Mouse (Mus musculus): ENCODE data around the gene Pipox. TPM values are rescaled to one million over a fixed set of nuclear protein-coding genes. Genes with fewer than 3 reads are reported as not detected.

Gene Pipox
- total RNA-seq, 1 experiment from 2014 or later = not detected

DNA sequence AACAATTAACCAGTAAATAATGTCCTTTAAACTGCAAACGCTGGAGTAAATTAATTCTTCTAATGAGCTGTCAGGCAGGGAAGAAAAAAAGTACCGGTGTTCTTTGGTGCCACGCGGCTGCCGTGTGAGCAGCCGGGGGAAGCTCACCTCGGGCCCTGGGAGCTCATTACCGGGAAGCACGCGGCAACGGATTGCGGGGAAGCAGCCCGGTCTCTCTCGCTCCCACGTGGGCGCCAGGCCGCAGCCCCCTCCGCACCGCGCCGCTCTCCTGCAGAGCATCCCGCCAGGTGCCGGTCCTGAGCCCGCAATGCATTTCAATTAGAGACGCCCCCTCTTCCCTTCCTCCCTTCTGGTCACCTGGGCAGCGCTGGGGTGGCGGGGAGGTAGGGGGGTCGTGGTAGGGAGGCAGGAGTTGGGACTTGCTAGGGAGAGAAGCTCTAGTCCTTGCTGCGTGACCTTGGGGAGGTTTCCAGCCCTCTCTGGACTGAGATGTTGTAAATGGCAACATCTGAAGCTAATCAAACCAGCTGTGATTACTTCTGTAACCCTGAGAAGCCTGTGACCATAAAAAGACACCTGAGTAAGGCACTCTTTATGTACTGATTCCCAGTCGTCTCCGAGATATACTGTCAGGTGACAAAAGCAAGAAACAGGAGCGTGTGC, 20.8 kb upstream of the Pipox start:
- ATAC-seq (replicated peaks in 1 of 2; ENCODE audit: insufficient read depth in 1 of 2, low FRiP score in 2 of 2, low TSS enrichment in 1 of 2, low read depth in 1 of 2, poor library complexity in 2 of 2, severe bottlenecking in 2 of 2) = no peak

DNA sequence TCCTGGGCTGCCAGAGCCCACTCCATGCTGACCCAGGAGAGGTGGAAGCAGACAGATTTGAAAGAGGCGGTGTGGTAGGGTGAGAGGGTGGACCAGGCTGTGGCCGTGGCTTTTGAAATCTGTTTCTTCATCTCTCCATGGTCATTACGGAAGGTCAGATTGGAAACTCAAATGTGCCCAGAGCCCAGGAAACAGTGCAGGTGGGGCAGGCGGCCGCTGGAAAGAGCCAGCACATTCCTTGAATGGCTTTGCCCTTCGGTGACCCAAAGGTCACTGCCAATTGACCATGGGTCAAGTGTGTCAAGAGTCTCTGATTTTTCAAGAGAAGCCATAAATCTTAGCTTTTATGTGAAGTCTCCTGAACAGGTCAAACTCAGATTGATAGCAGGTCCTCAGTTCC, 19.6 kb upstream of the Pipox start:
- no peak for ATAC-seq (replicated peaks in 1 of 2; ENCODE audit: insufficient read depth in 1 of 2, low FRiP score in 2 of 2, low TSS enrichment in 1 of 2, low read depth in 1 of 2, poor library complexity in 2 of 2, severe bottlenecking in 2 of 2)

DNA sequence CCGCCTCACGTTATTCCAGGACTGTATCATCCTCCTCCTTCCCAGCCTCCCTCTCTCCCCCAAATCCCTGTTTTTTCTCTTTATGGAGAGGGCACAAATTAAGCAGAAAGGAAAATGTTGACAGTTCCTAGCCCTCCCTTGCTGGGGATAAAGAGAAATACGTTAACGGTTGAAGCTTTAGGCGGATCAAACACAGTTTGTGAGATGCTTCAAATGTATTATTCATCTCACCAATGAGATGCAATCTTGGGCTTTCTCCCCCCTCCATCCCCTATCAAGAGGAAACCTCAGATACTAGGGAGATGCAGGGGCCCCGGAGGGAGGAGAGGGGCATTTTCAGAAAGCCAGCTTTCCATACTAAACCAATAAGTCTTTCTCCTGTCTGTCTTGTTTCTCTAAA, 15.9 kb upstream of the Pipox start:
- no peak for ATAC-seq (replicated peaks in 1 of 2; ENCODE audit: insufficient read depth in 1 of 2, low FRiP score in 2 of 2, low TSS enrichment in 1 of 2, low read depth in 1 of 2, poor library complexity in 2 of 2, severe bottlenecking in 2 of 2)

DNA sequence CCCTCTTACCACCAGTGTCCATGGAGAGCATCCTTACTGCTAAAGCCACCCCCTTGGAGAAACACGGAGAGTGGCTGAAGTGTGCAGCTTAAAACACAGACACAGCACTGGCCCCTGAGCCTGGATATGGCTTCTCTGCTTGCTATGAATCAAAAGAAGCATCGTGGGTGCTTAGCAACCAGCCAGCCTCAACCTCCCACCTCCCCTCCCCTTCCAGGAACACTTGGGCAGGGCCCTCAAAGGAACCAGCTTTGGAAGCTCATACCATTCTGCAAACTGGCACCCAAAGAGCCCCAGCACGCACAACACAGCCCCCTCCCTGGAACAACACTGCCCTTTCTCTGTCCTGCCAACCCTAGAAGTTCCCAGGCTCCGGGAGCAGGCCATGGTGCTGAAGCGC, 15.5 kb upstream of the Pipox start:
- no peak for ATAC-seq (replicated peaks in 1 of 2; ENCODE audit: insufficient read depth in 1 of 2, low FRiP score in 2 of 2, low TSS enrichment in 1 of 2, low read depth in 1 of 2, poor library complexity in 2 of 2, severe bottlenecking in 2 of 2)

DNA sequence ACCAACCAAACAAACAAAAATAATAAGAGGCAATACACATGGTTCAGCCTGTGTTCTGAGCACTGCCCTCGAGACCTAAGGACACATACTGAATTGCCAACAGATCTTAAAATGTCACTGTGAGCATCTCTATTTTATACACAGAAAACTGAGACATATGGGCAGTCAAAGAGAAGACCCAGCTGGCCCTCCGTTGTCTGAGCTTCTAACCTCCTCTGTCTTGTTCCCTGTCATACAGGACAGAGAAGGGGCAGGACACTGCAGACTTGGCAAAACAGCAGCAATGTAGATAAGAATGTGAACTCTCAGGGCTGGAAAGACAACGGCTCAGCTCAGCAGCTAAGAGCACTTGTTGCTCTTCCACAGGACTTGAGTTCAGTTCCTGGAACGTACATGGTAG, 14.6 kb upstream of the Pipox start:
- ATAC-seq (replicated peaks in 1 of 2; ENCODE audit: insufficient read depth in 1 of 2, low FRiP score in 2 of 2, low TSS enrichment in 1 of 2, low read depth in 1 of 2, poor library complexity in 2 of 2, severe bottlenecking in 2 of 2) = no peak

DNA sequence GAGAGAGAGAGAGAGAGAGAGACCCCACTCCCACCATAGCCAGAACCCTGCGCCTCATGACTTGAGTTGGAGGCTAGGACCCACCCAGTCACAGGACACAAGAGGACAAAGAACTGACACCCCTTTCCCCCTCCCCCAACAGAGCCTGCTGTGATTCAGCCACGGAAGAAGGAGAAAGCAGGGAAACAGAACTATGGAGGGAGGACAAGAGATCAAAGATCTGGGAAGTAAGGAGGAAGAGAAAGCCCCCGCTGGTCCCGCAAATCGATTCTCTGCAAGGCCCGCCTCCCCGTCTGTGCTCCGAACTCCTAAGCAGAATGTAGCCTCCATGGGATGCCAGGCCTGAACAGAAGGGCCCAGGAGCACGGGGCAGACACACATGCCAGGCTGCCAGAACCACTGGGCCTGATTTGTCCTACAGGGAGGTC, 12.9 kb upstream of the Pipox start:
- no peak for ATAC-seq (replicated peaks in 1 of 2; ENCODE audit: insufficient read depth in 1 of 2, low FRiP score in 2 of 2, low TSS enrichment in 1 of 2, low read depth in 1 of 2, poor library complexity in 2 of 2, severe bottlenecking in 2 of 2)

DNA sequence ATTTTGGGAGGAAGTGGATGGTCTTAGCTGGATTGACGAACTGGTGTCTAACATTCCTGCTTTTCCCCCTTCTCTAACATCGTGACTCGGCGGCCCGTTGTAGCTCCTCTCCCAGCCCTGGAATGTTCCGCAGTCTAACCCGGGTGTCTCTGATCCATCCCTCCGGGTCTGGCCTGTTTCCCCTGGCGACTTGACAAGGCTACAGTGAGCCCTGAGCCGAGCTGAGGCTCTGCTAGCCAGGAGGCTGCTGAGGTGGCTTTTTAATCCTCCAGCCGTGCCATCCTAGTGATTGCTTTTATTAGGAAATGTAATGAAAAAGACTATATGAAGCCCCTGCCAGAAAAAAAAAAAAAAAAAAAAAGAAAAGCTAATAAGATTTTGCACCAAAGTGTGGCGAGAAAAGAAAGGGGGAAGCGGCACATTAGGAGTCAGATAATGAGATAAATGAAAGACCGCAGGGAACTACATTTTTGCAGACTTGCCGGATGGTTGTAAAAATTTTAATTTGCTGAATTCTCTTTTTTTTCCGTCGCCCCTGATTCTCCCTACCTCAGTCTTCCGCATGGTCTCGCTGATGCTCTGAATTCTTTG, 12.3 kb upstream of the Pipox start:
- ATAC-seq (replicated peaks in 1 of 2; ENCODE audit: insufficient read depth in 1 of 2, low FRiP score in 2 of 2, low TSS enrichment in 1 of 2, low read depth in 1 of 2, poor library complexity in 2 of 2, severe bottlenecking in 2 of 2) = no peak

DNA sequence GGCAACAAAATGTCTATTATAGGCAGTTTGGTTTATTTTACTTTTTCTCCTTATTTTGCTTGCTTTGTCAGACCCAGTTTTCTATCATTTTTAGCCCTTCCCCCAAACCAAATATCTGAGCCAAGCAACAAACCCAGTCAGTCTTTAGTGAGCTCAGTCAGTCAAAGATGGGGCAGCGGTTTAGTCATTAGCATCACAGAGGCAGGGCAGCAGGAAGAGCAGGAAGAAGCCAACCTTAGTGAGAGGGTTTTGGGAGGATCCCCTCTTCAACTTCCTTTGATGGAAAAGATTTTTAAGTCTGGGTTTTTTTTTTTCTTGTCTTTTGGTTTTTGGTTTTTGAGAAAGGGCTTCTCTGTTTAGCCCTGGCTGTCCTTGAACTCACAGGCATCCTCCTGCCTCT, 10.8 kb upstream of the Pipox start:
- no peak for ATAC-seq (replicated peaks in 1 of 2; ENCODE audit: insufficient read depth in 1 of 2, low FRiP score in 2 of 2, low TSS enrichment in 1 of 2, low read depth in 1 of 2, poor library complexity in 2 of 2, severe bottlenecking in 2 of 2)

DNA sequence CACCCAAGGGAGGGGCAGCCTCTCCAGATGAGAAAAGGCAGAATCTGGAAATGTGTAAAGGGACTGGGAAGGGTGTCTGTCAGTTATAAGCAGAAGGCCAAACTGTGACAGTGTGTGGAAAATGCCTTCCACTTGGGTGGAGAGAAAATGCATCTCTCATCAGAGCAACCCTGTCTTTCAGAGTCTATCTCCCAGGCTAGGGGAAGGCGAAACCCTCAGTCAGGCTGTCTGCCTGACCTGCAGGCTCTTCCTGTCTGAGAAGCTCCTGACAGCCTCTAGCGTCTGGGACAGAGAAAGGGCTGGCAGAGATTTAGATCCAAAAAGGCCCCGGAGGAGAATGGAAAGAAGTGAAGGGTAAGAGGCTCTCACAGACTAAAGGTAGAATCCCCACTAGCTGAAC, 9.9 kb upstream of the Pipox start:
- ATAC-seq (replicated peaks in 1 of 2; ENCODE audit: insufficient read depth in 1 of 2, low FRiP score in 2 of 2, low TSS enrichment in 1 of 2, low read depth in 1 of 2, poor library complexity in 2 of 2, severe bottlenecking in 2 of 2) = no peak

DNA sequence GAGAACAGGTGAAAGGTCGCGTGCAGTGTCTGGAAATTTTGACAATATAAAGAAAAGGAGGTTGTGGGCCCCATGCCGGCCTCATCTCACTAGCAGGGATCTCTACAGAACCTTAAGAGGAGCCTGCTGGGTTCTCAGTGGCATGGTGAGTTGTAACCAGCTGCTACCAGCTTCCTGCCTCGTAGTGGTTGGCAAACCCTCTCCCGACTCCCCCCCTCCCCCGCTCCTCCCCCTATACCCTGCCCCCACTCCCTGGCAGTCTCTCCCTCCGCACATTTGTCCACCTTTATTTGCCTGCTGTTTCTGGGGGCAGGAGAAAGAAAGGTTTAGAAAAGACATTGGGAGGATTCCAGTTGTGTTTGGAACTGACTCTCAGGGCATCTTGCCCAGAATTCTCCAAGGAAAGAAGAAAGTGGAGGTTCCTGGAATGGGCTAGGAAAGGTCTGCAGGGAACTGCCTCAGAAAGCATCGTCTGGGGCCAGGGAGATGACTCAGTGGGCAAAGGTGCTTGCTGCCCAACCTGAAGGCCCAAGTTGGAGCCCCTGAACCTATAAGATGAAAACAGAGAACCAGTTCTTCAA, 8.0 kb upstream of the Pipox start:
- no peak for ATAC-seq (replicated peaks in 1 of 2; ENCODE audit: insufficient read depth in 1 of 2, low FRiP score in 2 of 2, low TSS enrichment in 1 of 2, low read depth in 1 of 2, poor library complexity in 2 of 2, severe bottlenecking in 2 of 2)

DNA sequence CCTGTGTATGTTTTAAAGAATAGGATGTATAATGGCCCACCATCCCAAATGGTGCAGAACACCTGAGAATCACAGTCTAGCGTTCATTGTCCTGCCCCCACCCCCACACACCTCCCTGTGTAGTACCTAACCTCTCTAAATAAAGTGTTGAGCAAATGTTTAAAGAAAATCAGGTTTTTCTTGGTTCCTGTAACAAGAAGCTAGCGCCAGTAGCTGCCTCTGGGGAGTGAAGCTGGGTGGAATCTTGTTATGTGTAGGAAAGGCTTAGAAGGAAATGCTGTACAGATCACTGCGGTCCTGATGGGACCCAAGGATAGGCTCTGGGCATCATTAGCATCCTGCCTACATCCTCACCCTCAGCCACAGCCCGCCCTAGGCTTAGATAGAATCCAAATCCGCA, 7.5 kb upstream of the Pipox start:
- ATAC-seq (replicated peaks in 1 of 2; ENCODE audit: insufficient read depth in 1 of 2, low FRiP score in 2 of 2, low TSS enrichment in 1 of 2, low read depth in 1 of 2, poor library complexity in 2 of 2, severe bottlenecking in 2 of 2) = no peak

DNA sequence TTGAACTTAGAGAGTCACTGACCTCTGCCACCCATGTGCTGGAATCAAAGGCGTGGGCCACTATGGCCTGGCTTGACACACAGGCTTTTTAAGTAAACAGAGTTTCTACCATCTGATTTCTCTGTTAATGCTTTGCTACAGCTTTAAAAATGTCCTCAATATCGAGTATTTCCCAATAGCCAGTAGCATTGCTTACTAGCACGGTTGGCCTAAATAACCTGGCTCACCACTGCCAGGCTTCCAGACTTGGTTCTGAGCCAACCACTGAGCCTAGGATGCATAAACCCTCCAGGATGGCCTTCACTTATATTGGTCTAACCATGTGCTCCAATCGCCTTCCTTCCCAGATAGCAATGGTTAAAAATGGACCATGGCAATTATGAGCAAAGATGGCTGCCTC, 6.8 kb upstream of the Pipox start:
- ATAC-seq (replicated peaks in 1 of 2; ENCODE audit: insufficient read depth in 1 of 2, low FRiP score in 2 of 2, low TSS enrichment in 1 of 2, low read depth in 1 of 2, poor library complexity in 2 of 2, severe bottlenecking in 2 of 2) = no peak

DNA sequence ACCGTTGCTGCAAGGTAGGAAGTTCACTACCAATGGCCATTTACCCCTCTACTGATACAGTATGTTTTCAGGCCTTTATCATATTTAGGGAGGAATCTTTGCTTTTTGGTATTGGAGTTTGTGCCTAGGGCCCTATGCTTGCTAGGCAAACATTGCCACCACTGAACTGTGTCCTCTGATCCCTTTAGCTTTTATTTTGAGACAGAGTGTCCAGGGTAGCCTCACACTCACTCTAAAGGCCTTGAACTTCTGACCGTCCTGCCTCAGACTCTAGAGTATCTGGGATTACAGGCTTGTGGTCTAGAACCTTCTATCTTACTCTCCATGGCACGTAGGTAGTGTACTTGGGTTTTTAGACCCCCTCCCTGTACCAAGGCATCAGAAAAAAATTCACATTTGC, 6.3 kb upstream of the Pipox start:
- ATAC-seq (replicated peaks in 1 of 2; ENCODE audit: insufficient read depth in 1 of 2, low FRiP score in 2 of 2, low TSS enrichment in 1 of 2, low read depth in 1 of 2, poor library complexity in 2 of 2, severe bottlenecking in 2 of 2) = no peak

DNA sequence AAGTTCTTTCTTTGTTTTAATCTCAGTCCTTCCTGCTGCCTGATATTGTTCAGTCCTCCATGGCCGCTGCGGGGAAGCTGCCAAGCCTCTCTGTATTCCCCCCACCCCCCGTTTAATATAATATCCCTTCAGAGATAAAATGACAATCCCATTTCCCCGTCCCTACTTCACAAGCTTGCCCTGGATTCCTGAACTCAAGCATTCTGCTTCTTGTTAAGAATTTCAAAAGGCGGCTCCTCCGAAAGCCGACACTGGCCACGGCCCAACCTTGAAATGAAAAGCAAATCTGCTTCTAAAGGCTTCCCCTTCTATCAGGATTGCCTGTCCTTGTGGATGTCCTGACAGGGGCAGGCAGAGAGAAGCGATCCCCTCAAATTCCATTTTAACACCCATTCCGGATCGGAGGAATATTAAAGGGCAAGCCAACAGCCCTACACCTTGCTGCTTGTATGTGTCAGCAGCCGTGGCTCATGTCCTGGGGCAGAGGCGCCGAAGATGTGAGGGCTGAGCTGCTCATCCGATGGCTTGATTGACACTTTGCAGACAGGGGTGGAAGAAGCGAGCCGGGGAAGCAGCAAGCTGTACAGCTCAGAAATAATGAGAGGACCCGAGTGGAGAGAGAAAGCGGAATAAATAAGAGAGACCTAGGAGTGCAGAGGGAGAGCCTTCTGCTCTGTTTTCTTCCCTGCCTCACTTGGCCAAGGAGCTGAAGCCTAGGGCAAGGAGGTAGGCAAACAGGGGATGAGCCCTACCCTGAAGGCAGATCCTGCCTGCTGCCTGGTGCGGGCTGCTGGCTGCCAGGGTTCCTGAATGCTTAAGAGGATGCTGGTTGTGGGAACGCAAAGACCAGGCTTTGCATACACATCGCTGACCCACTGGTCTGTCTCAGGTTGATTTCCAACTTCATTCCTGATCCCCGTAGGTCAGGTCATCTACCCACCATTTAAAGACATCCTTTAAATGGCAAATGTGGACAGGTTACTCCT, 3.2 kb upstream of the Pipox start:
- no peak for ATAC-seq (replicated peaks in 1 of 2; ENCODE audit: insufficient read depth in 1 of 2, low FRiP score in 2 of 2, low TSS enrichment in 1 of 2, low read depth in 1 of 2, poor library complexity in 2 of 2, severe bottlenecking in 2 of 2)

DNA sequence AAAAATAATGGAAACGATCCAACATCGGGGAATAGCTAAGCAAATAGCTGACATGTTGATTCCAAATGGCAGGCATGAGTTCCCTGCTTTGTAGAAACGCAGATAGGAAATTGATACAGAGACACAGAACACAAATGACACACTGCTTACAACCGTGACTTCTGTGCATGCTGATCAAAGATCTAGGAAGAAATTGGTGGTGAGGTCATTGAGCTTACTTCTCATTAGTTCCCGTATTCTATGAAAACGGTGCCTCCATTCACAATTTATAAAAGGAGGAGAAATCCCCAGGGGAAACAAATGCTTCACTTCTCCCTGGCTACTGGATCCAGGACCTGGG, 2.6 kb upstream of the Pipox start:
- no peak for ATAC-seq (replicated peaks in 1 of 2; ENCODE audit: insufficient read depth in 1 of 2, low FRiP score in 2 of 2, low TSS enrichment in 1 of 2, low read depth in 1 of 2, poor library complexity in 2 of 2, severe bottlenecking in 2 of 2)

DNA sequence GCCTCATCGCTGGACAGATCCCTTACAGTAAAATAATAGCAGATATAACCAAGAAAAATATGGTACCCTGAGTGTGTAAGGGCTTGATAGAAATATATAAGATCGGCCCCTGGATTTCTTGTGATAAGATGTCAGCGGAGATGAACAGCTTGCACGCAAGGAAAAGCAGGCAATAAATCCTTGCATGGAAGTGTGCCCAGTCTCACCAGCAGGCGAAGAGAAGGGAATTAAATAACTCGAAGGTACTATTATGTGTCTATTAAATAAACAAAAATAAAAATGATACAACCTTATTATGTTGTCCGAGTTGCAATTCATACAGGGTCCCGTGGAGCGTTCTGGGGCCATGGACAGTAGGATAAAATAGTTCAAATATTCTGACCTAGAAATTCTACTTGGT, 2.1 kb upstream of the Pipox start:
- ATAC-seq (replicated peaks in 1 of 2; ENCODE audit: insufficient read depth in 1 of 2, low FRiP score in 2 of 2, low TSS enrichment in 1 of 2, low read depth in 1 of 2, poor library complexity in 2 of 2, severe bottlenecking in 2 of 2) = no peak

DNA sequence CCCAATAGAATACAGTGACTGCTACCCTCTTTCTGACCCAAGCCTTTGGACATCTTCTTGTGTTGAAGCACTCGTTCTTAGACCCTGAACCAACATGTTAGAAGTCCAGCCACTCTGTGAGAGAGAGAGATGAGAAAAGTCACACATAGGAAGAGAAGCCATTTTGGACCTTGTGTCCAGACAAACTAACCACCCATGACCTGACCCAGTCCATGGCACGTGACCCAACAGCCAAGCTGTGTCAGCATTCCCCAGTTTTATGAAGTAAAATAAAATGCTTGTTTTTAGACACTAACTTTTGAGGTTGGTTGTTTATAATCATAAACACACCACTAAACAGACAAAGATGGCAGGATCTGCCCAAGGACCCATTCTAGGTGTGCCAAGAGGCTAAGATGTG, 1.1 kb upstream of the Pipox start:
- no peak for ATAC-seq (replicated peaks in 1 of 2; ENCODE audit: insufficient read depth in 1 of 2, low FRiP score in 2 of 2, low TSS enrichment in 1 of 2, low read depth in 1 of 2, poor library complexity in 2 of 2, severe bottlenecking in 2 of 2)

DNA sequence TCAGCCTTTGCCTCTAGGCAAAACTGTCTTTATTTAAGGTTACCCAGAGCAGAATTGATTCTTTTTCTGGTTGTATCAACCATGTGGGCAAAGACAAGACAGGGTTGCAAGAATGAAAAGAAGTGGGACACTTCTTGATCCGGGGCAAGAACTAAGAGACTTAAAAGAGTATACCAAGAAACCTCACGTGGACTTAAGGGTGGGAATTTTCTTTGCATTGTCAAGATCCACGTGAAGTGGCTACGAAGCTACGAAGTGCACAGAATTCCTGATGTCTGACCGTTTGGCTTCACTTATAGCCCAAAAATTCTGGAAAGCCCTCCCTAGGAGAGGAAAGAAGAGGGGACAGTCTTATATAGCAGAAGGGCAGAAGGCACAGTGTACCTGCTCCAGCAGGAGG, 613 bp downstream of the Pipox start:
- ATAC-seq (replicated peaks in 1 of 2; ENCODE audit: insufficient read depth in 1 of 2, low FRiP score in 2 of 2, low TSS enrichment in 1 of 2, low read depth in 1 of 2, poor library complexity in 2 of 2, severe bottlenecking in 2 of 2) = no peak

All from hematopoietic stem cell, adult 5-6 weeks (primary cell).